Mouse (Mus musculus) kidney, postnatal 4 days (tissue): ENCODE measurements around the gene Hoxd3.

Experiments
- DNase-seq, 2 experiments: peaks; one replicate each; pipeline ENCODE4 v3.0.0; 2021; ENCODE audit warnings: mixed read lengths in 2 of 2

Hoxd3 gene

GRCm38 (mm10) chr2:74692808-74693431 lies 18.8 kb upstream of the Hoxd3 start:
- peak in 1 of 2 experiments; percentile 50 for DNase-seq

- DNase-seq, result peak in 1 of 2 experiments; percentile 40
Measured at GRCm38 (mm10) chr2:74693432-74693827, 18.3 kb upstream of the Hoxd3 start.

- DNase-seq, result peak; percentile 79 to 87
Measured at GRCm38 (mm10) chr2:74694066-74694465, 17.7 kb upstream of the Hoxd3 start.

GRCm38 (mm10) chr2:74695383-74695782 lies 16.3 kb upstream of the Hoxd3 start:
- peak in 1 of 2 experiments; percentile 20 for DNase-seq

GRCm38 (mm10) chr2:74695813-74696430 lies 15.8 kb upstream of the Hoxd3 start:
- DNase-seq, result peak in 1 of 2 experiments; percentile 13

- DNase-seq, result peak; percentile 62 to 75
Measured at GRCm38 (mm10) chr2:74696442-74697335, 15.0 kb upstream of the Hoxd3 start.

GRCm38 (mm10) chr2:74697567-74698121 lies 14.1 kb upstream of the Hoxd3 start, which contains the start of gene Hoxd9:
Gene Hoxd9 (plus strand): TSS chr2:74697727.
- peak; percentile 87 to 92 for DNase-seq

- peak; percentile 68 to 78 for DNase-seq
Measured at GRCm38 (mm10) chr2:74698201-74699052, 13.3 kb upstream of the Hoxd3 start.

- DNase-seq, result peak; percentile 62 to 71
Measured at GRCm38 (mm10) chr2:74699053-74699430, 12.7 kb upstream of the Hoxd3 start.

- DNase-seq, result peak; percentile 68 to 72
Measured at GRCm38 (mm10) chr2:74699664-74700545, 11.8 kb upstream of the Hoxd3 start.

- DNase-seq, result peak; percentile 71 to 79
Measured at GRCm38 (mm10) chr2:74700546-74701112, 11.1 kb upstream of the Hoxd3 start.

- peak; percentile 93 to 95 for DNase-seq
Measured at GRCm38 (mm10) chr2:74701949-74702819, 9.5 kb upstream of the Hoxd3 start.

GRCm38 (mm10) chr2:74702820-74703219 lies 8.9 kb upstream of the Hoxd3 start:
- peak in 1 of 2 experiments; percentile 2 for DNase-seq

GRCm38 (mm10) chr2:74703317-74703716 lies 8.4 kb upstream of the Hoxd3 start:
- DNase-seq, result peak in 1 of 2 experiments; percentile 34

- peak; percentile 74 to 83 for DNase-seq
Measured at GRCm38 (mm10) chr2:74703720-74704392, 7.9 kb upstream of the Hoxd3 start.

GRCm38 (mm10) chr2:74704393-74704998 lies 7.2 kb upstream of the Hoxd3 start, which contains the start of gene Hoxd8:
Gene Hoxd8 (plus strand): TSS chr2:74704615.
- peak; percentile 92 to 95 for DNase-seq

- peak; percentile 65 to 83 for DNase-seq
Measured at GRCm38 (mm10) chr2:74704999-74705466, 6.7 kb upstream of the Hoxd3 start.

- peak; percentile 80 to 87 for DNase-seq
Measured at GRCm38 (mm10) chr2:74705467-74706089, 6.1 kb upstream of the Hoxd3 start.
